Mouse (Mus musculus) hindbrain, embryonic 16.5 days (tissue): ENCODE results near the gene Exoc1. TPM values are rescaled to one million over a fixed set of nuclear protein-coding genes. Genes with fewer than 3 reads are reported as not detected.

Source experiments
- ATAC-seq: fragments of 200-750 bp; cut with Nextera tagmentation; 2 replicates; pipeline ENCODE4 v1.8.0; 2017; ENCODE audit warnings: moderate TSS enrichment, moderate library complexity
- H3K27ac ChIP-seq: fragments of 300-500 bp; sonication (generic); 2 replicates; pipeline ENCODE4 v1.5.1; 2014; ENCODE audit warnings: low read depth, mild to moderate bottlenecking, control low read depth, low read length, moderate library complexity
- H3K27me3 ChIP-seq: fragments of 300-500 bp; sonication (generic); replicated peaks from 2 replicates; pipeline ENCODE4 v1.6.1; 2014; ENCODE audit warnings: low read length; ENCODE audit not compliant: control insufficient read depth, insufficient read depth
- H3K36me3 ChIP-seq: fragments of 300-500 bp; sonication (generic); 2 replicates; pipeline ENCODE4 v1.6.1; 2014; ENCODE audit warnings: mild to moderate bottlenecking, low read length, moderate library complexity, mixed read lengths; ENCODE audit not compliant: control insufficient read depth, insufficient read depth
- H3K4me1 ChIP-seq: fragments of 300-500 bp; sonication (generic); 2 replicates; pipeline ENCODE4 v1.6.1; 2014; ENCODE audit warnings: low read depth, low read length; ENCODE audit not compliant: control insufficient read depth, insufficient read depth
- H3K4me2 ChIP-seq: fragments of 300-500 bp; sonication (generic); 2 replicates; pipeline ENCODE4 v1.6.1; 2014; ENCODE audit warnings: mild to moderate bottlenecking, low read length, control low read depth, moderate library complexity
- H3K4me3 ChIP-seq: fragments of 300-500 bp; sonication (generic); 2 replicates; pipeline ENCODE4 v1.5.1; 2014; ENCODE audit warnings: mild to moderate bottlenecking, low read length, control low read depth, moderate library complexity
- H3K9ac ChIP-seq: fragments of 300-500 bp; sonication (generic); 2 replicates; pipeline ENCODE4 v1.6.1; 2014; ENCODE audit warnings: low read depth, mild to moderate bottlenecking, control low read depth, low read length, moderate library complexity
- H3K9me3 ChIP-seq: fragments of 300-500 bp; sonication (generic); 2 replicates; pipeline ENCODE4 v1.6.1; 2014; ENCODE audit warnings: mild to moderate bottlenecking, low read length, moderate library complexity; ENCODE audit not compliant: control insufficient read depth
- WGBS: fragments of 180-500 bp; shearing (Covaris S2); extraction: QIAGEN DNeasy Blood & Tissue Kit; methylation state at CpG from one replicate; pipeline ENCODE4 v1.1.7; 2014; 5-methylcytosine and 5-hydroxymethylcytosine counted together
- polyA plus RNA-seq: library from polyadenylated mRNA; unstranded; fragments of >200 nt; fragmentation: Nextera tagmentation; extraction: Ambion mirVana; gene quantifications from 2 replicates; pipeline ENCODE4 v1.2.1, GENCODE M21; 2015

Gene Exoc1
- polyA plus RNA-seq, 1 experiment from 2014 or later = 53.2 TPM

GRCm38 (mm10) chr5:76588551-76589283 lies 59.6 kb downstream of the Exoc1 start, which contains the start of gene Cep135:
Gene Cep135 (plus strand): TSS chr5:76588698.
- no peaks in the 10 kb centered on the region for H3K36me3 ChIP-seq
- peak; percentile 99 for ATAC-seq
- no peaks in the 10 kb centered on the region for H3K27me3 ChIP-seq
- no peaks in the 10 kb centered on the region for H3K9me3 ChIP-seq
- peaks cover 5% of the 10 kb centered on the region for H3K4me1 ChIP-seq
- peak within 1 kb of the TSS; percentile 87 for H3K9ac ChIP-seq
- H3K4me2 ChIP-seq = peak within 1 kb of the TSS; percentile 64
- WGBS = under 1% methylated on average over 67 of the region's 92 CpGs
- peak within 1 kb of the TSS; percentile 85 for H3K27ac ChIP-seq
- H3K4me3 ChIP-seq = peak within 1 kb of the TSS; percentile 87

- H3K4me3 ChIP-seq = peak overlapping the region; percentile 87
- no peaks in the 10 kb centered on the region for H3K36me3 ChIP-seq
- peak overlapping the region; percentile 85; the same call in 1 of the 2 replicates for H3K27ac ChIP-seq
- H3K4me1 ChIP-seq = peaks cover 5% of the 10 kb centered on the region
- no peaks in the 10 kb centered on the region for H3K9me3 ChIP-seq
- peak overlapping the region; percentile 64 for H3K4me2 ChIP-seq
- no peaks in the 10 kb centered on the region for H3K27me3 ChIP-seq
- WGBS = under 1% methylated on average over 7 of the region's 7 CpGs
- H3K9ac ChIP-seq = peak overlapping the region; percentile 87
- ATAC-seq = no peak; the same call in 1 of the 2 replicates
Observed at GRCm38 (mm10) chr5:76589311-76589710, 60.2 kb downstream of the Exoc1 start.

GRCm38 (mm10) chr5:76590009-76590408 lies 60.9 kb downstream of the Exoc1 start:
- no peak for ATAC-seq
- no peak overlapping the region for H3K4me3 ChIP-seq
- H3K4me1 ChIP-seq = peaks cover 5% of the 10 kb centered on the region
- H3K9ac ChIP-seq = no peak overlapping the region
- H3K4me2 ChIP-seq = no peak overlapping the region; the same call in 1 of the 2 replicates
- no peak overlapping the region for H3K27ac ChIP-seq
- H3K36me3 ChIP-seq = no peaks in the 10 kb centered on the region; the same call in 1 of the 2 replicates
- 72% methylated on average over 2 of the region's 2 CpGs for WGBS
- no peaks in the 10 kb centered on the region for H3K9me3 ChIP-seq
- no peaks in the 10 kb centered on the region for H3K27me3 ChIP-seq

GRCm38 (mm10) chr5:76591885-76592284 lies 62.8 kb downstream of the Exoc1 start:
- Histone ChIP-seq H3K27ac (no peak overlapping the region), H3K9me3 (no peaks in the 10 kb centered on the region), H3K27me3 (no peaks in the 10 kb centered on the region), H3K4me1 (peaks cover 5% of the 10 kb centered on the region), H3K36me3 (peaks cover 9% of the 10 kb centered on the region; the same call in 1 of the 2 replicates), H3K4me2 (no peak overlapping the region), H3K9ac (no peak overlapping the region), H3K4me3 (no peak overlapping the region)
- 58% methylated on average over 9 of the region's 9 CpGs for WGBS
- ATAC-seq = no peak

GRCm38 (mm10) chr5:76609702-76610370 lies 80.7 kb downstream of the Exoc1 start:
- WGBS = 96% methylated on average over 8 of the region's 8 CpGs
- no peak overlapping the region for H3K27ac ChIP-seq
- no peaks in the 10 kb centered on the region for H3K9me3 ChIP-seq
- no peaks in the 10 kb centered on the region for H3K4me1 ChIP-seq
- H3K36me3 ChIP-seq = peaks cover 13% of the 10 kb centered on the region
- ATAC-seq = no peak
- H3K27me3 ChIP-seq = no peaks in the 10 kb centered on the region
- no peak overlapping the region for H3K4me3 ChIP-seq
- no peak overlapping the region for H3K9ac ChIP-seq
- H3K4me2 ChIP-seq = no peak overlapping the region

- WGBS = 78% methylated on average over 6 of the region's 6 CpGs
- Histone ChIP-seq H3K27ac (no peak overlapping the region), H3K4me1 (no peaks in the 10 kb centered on the region), H3K4me2 (no peak overlapping the region), H3K36me3 (peaks cover 20% of the 10 kb centered on the region), H3K9me3 (no peaks in the 10 kb centered on the region), H3K9ac (no peak overlapping the region), H3K27me3 (no peaks in the 10 kb centered on the region), H3K4me3 (no peak overlapping the region)
- ATAC-seq = no peak
Observed at GRCm38 (mm10) chr5:76612867-76613499, 83.9 kb downstream of the Exoc1 start.

GRCm38 (mm10) chr5:76615276-76615675 lies 86.2 kb downstream of the Exoc1 start:
- ATAC-seq = no peak

GRCm38 (mm10) chr5:76616196-76616747 lies 87.2 kb downstream of the Exoc1 start:
- Histone ChIP-seq H3K27ac (no peak overlapping the region), H3K4me2 (no peak overlapping the region), H3K4me3 (no peak overlapping the region), H3K4me1 (no peaks in the 10 kb centered on the region), H3K27me3 (no peaks in the 10 kb centered on the region), H3K9ac (no peak overlapping the region), H3K9me3 (no peaks in the 10 kb centered on the region), H3K36me3 (peaks cover 20% of the 10 kb centered on the region)
- no peak for ATAC-seq
- WGBS = 87% methylated on average over 2 of the region's 2 CpGs

More at GRCm38 (mm10) chr5:76615276-76615675, 86.2 kb downstream of the Exoc1 start:
- Histone ChIP-seq H3K27ac (no peak overlapping the region), H3K9ac (no peak overlapping the region), H3K4me2 (no peak overlapping the region), H3K27me3 (no peaks in the 10 kb centered on the region), H3K9me3 (no peaks in the 10 kb centered on the region), H3K4me3 (no peak overlapping the region), H3K4me1 (no peaks in the 10 kb centered on the region), H3K36me3 (peaks cover 20% of the 10 kb centered on the region)
- 92% methylated on average over 8 of the region's 8 CpGs for WGBS

GRCm38 (mm10) chr5:76618750-76619149 lies 89.6 kb downstream of the Exoc1 start:
- H3K4me1 ChIP-seq = no peaks in the 10 kb centered on the region
- no peaks in the 10 kb centered on the region for H3K27me3 ChIP-seq
- H3K36me3 ChIP-seq = peaks cover 22% of the 10 kb centered on the region
- H3K4me2 ChIP-seq = no peak overlapping the region
- H3K4me3 ChIP-seq = no peak overlapping the region
- 84% methylated on average over 7 of the region's 7 CpGs for WGBS
- no peak overlapping the region for H3K9ac ChIP-seq
- ATAC-seq = no peak
- 0 out of 2 replicates have a peak, but pooled peaks cover 2% of the 10 kb centered on the region for H3K9me3 ChIP-seq
- no peak overlapping the region for H3K27ac ChIP-seq
